Mouse (Mus musculus) layer of hippocampus, postnatal 10 days (tissue): Measurements from ENCODE around the gene Bmt2. TPM values are rescaled to one million over a fixed set of nuclear protein-coding genes. Genes with fewer than 3 reads are reported as not detected.

ENCODE experiments used
- DNase-seq, 2 experiments: peaks; one replicate each; pipeline ENCODE4 v3.0.0; 2021; ENCODE audit warnings: low spot score in 2 of 2
- total RNA-seq, 2 experiments: library from RNA; stranded (reverse); gene quantifications; 2 replicates each; pipeline ENCODE4 v1.2.3; 2021

Gene Bmt2
- total RNA-seq, 2 experiments from 2014 or later: 22.0 to 22.8 TPM

DNA sequence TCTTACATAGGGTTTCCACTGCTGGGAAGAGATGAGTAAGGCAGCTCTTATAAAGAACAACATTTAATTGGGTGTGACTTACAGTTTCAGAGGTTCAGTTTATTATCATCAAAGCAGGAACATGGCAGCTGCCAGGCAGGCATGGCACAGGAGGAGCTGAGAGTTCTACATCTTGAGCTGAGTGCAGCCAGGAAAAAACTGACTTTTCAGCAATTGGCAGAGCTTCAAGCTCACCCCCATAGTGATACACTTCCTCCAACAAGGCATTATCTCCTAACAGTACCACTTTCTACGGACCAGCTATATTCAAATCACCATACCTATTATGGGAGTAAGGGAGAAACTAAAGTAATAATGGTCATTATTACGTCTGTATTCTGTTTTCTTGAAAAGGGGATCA lies 58.1 kb downstream of the Bmt2 start:
- no peak for DNase-seq

DNA sequence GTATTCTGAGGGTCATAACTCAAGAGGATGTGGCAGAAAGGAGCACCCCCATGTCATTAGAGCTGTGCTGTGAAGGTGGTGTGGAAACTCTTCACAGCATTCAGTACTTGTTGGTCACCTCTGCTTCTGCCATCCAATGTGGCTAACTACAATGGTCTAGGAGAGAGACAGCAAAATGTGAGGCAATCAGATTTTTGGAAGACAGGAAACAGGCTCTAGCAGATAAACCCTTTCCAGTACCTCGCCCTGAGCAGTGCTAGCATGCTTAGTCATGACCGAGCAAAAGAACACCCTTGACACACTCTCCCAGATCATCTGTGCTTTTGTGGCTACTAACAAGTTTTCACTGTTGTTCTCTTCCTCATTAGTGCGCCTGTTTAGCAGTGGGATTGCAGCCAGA lies 60.7 kb downstream of the Bmt2 start:
- no peak for DNase-seq

DNA sequence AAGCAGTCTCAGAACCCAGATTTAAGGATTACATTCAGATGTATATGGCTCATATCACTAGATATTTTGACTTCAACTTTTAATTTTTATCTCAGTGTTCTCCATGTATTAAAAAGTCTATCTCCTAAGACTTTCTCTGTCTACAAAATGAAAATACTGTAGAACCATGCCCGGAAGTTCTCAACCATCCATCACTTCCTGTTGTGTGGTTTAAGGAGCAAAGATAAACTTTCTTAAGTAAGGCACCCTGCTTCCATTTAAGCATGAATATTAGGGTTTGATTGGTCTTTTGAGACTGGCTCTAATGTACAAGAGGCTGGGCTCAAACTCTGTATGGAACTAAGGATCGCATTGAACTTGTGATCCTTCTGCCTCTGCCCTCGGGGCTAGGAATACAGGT lies 63.2 kb downstream of the Bmt2 start:
- DNase-seq: no peak

GRCm38 (mm10) chr6:13613671-13614070 lies 64.1 kb downstream of the Bmt2 start:
- DNase-seq: no peak

DNA sequence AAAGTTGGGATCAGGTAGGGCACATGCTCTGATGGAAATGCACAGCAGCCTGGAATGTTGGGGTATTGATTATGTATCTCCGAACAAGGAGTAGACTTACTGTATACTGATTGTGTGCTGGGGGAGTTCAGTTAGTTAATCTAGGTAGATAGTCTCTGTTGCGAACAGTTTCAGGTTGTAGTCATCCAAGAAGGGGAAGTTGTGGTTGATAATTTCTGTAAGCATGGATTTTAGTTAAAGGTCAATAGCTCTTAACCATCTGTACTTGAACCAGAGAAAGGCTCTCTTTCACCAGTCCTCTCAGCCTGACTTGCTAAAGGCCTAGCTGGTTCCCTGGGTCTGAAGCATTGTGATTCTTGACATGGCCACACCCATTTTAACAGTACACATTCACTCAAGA lies 66.9 kb downstream of the Bmt2 start:
- DNase-seq: no peak

DNA sequence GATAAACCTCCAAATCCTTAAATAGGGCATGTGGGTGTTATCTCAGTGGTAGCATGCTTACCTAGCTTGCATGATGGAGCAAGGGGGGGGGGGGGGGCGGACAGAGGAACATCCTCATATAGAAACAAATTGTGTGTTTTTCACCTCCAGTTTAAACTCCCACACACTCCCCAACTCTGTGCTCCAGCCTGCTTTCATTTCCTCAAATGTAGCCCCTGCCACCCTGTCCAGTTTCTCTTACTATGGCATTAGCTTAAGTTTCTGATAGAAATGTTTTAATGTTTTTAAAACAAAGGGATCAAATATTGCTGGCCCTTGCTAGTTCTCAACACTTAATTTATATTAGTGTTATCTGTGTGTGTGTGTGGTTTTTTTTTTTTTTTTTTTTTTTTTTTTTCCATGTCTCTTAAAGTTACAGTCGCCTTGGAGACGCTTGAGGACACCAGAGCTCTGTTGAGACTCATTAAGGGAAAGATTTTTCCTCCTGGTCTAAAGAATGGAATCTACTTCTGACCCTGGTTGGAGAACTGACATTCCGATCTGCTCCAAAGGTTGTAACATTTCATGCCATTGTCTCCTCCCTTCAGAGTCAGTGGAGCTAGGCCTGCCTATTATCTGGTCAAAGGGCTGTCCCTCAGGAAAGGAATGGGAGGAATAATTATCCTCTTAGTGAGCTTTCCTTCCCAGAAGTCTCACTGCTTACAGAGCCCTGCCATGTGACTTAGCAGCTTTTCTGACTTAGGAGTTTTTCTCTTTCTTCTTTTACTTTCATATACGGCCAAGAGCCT lies 68.2 kb downstream of the Bmt2 start:
- DNase-seq: no peak

DNA sequence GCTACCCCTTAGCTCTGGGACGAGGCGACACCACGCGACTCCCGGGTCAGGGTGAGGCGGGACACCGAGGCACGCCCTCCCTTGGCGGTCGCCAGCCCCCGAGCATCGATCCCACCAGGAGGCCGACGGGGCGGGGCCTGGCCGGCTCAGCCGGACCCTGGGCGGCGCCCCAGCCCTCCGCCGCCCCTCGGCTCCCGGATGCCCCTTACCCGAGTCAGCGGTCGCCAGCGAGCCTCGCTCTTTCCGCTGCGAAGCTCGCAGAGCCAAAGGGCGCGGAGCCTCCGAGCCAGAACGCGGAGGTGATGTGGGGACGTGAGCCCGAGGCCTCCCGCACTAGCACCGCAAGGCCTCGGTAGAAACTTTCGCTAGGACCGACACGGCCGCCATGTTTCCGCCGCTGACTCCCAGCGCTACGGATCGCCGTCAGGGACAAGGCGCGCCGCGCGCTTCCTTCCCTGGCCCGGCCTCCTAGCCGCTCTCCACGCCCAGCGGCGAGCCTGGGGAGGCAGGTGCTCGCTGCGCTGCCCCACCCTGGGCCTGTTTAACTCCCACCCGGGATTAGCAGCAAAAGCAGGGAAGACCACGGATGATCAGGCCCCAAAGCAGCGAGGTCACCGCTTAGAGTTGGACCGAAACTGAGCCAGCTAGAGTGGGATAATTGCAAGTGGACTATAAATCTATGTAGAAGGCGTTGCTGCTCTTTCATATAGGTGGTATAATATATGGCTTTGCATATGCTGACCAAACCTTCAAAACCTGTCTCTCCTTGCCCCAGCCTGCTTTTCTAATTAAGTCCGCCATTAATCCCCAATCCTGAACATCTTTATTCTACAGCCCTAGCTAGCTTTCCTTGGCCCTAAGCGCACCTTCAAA lies 69.9 kb downstream of the Bmt2 start, which contains the start of gene Tmem168:
Gene Tmem168 (minus strand): TSS at position 480 of the 873 bp plus-strand sequence.
- peak; percentile 96 for DNase-seq

- no peak for DNase-seq
Observed at GRCm38 (mm10) chr6:13606921-13607620, 70.7 kb downstream of the Bmt2 start.

DNA sequence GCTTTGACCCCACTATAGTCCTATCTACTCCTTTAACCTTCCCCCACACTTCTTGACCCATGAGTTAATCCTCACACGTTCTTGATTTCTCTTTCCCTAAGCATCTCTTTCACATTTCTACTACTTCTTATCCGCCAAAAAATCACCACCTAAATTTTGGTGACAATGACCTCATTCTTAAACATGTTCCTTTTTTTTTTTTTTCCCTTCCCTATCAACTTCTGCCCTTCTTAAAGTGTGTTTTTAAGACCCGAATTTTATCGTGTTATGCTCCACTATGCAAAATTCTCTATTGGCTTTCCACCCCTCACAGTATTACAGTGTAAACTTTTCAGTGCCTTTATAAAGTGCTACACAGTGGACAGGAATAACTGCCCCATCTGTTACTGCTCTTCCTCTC lies 71.4 kb downstream of the Bmt2 start:
- no peak for DNase-seq

- DNase-seq: no peak
Observed at GRCm38 (mm10) chr6:13603134-13603533, 74.6 kb downstream of the Bmt2 start.

DNA sequence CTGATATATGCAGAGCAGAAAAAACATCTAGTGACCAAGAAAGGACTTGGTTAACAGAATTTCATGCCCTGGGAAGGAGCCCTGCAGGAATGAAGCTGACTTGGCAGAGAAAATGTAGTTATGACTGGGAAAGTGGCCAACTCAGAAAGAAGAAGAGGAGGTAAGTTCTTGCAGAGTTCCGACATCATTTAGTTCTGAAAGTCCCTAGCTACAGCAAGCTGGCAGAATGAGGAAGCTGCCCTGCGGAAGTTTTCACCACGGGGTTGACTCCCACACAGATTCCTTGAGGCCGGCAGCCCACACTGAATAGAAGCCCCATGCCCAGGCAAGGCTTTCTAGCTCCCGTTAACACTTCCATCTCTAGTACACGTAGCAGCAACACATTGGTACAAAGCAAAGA lies 76.2 kb downstream of the Bmt2 start:
- DNase-seq: peak; percentile 28 to 29

DNA sequence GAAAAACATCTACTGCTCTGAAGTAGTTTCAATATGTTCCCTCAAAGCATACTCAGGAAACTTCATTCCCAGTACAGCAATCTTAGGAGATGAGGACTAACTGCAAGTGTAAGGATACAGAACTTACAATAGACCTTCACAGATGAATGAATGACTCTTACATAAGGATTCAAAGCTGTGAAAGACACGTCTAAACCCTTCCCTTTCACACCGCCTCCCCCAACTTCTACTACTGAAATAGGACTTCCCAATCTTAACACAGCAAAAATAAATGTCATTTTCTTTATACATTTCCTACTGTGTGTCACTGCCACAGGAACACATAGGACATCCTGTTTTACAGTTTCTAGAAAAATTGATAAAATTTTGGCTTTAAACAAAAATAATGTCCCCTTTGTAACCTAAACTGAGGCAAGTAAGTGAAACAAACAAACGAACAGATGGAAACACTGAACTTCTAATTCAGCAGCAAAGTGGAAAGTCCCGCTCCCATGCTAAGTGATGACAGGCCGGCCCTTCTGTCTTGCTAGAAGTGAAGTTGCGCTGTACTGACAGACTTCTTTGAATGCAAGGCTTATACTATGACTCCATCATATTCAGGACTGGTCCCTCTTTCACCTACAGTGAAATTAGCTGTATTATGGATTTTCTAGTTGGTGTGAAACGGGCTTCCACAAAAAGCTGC lies 79.4 kb downstream of the Bmt2 start:
- no peak for DNase-seq

GRCm38 (mm10) chr6:13592729-13593345 lies 84.9 kb downstream of the Bmt2 start:
- DNase-seq: no peak

GRCm38 (mm10) chr6:13586560-13586959 lies 91.2 kb downstream of the Bmt2 start:
- DNase-seq: no peak

DNA sequence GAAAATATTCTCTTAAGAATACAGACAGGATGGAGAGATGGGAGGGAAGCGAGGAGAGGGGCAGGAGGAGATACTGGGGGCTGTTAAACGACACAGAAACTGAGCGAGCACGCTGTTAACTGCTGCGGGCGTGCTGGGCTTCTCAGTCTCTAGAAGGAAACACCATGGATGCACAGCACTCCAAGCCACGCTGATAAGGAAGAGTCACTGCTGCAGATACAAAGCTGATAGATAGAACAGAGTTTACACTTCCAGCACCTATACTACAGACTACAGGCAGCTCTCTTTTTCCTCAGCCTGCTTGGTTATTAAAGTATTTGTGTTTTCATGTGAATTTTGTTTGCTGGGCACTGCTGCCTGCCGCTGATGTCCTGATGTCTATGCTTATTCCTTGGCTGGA lies 91.6 kb downstream of the Bmt2 start:
- DNase-seq: no peak

- no peak for DNase-seq
Observed at GRCm38 (mm10) chr6:13584788-13585187, 93.0 kb downstream of the Bmt2 start.

- no peak for DNase-seq
Observed at GRCm38 (mm10) chr6:13582075-13582474, 95.7 kb downstream of the Bmt2 start.
